Mouse (Mus musculus) ES-E14 (cell line): Measurements from ENCODE around the gene Uroc1.

Source experiments
- CHD2 ChIP-seq: IDR thresholded peaks from 2 replicates; pipeline ENCODE4 v1.6.1; 2014; ENCODE audit warnings: mild to moderate bottlenecking, low read depth, low read length, inconsistent platforms
- HCFC1 ChIP-seq: IDR thresholded peaks from 2 replicates; pipeline ENCODE4 v1.6.1; 2012; ENCODE audit warnings: low read length, inconsistent platforms, borderline replicate concordance; ENCODE audit not compliant: insufficient read depth
- MAFK ChIP-seq: IDR thresholded peaks from 2 replicates; pipeline ENCODE4 v1.6.1; 2014; ENCODE audit warnings: mild to moderate bottlenecking, low read depth, low read length, inconsistent platforms; ENCODE audit not compliant: insufficient read depth
- ZC3H11A ChIP-seq: IDR thresholded peaks from 2 replicates; pipeline ENCODE4 v1.6.1; 2012; ENCODE audit warnings: low read depth, mild to moderate bottlenecking, inconsistent platforms, low read length, borderline replicate concordance
- ZNF384 ChIP-seq: IDR thresholded peaks from 2 replicates; pipeline ENCODE4 v1.6.1; 2012; ENCODE audit warnings: low read depth, low read length, inconsistent platforms

GRCm38 (mm10) chr6:90358142-90358541, 25.1 kb downstream of the Uroc1 start:
- TF ChIP-seq ZNF384 (no peak), ZC3H11A (no peak), HCFC1 (no peak), MAFK (no peak), CHD2 (no peak)
